Mouse (Mus musculus) embryonic facial prominence, embryonic 14.5 days (tissue): ENCODE results near the gene Ica1. TPM values are rescaled to one million over a fixed set of nuclear protein-coding genes. Genes with fewer than 3 reads are reported as not detected.

ENCODE experiments used
- ATAC-seq: fragments of 200-750 bp; cut with Nextera tagmentation; 2 replicates; pipeline ENCODE4 v1.8.0; 2017; ENCODE audit warnings: low read depth, moderate number of reproducible peaks, moderate TSS enrichment
- DNase-seq: peaks from one replicate; pipeline ENCODE4 v3.0.0-alpha.2; 2015; ENCODE audit warnings: low spot score
- H3K27ac ChIP-seq: fragments of 300-500 bp; sonication (generic); replicated peaks from 2 replicates; pipeline ENCODE4 v1.5.1; 2014; ENCODE audit warnings: low read depth, mild to moderate bottlenecking, low read length, moderate library complexity
- H3K27me3 ChIP-seq: fragments of 300-500 bp; sonication (generic); replicated peaks from 2 replicates; pipeline ENCODE4 v1.6.1; 2014; ENCODE audit warnings: low read length; ENCODE audit not compliant: control insufficient read depth, insufficient read depth
- H3K36me3 ChIP-seq: fragments of 300-500 bp; sonication (generic); 2 replicates; pipeline ENCODE4 v1.6.1; 2014; ENCODE audit warnings: low read length, mixed read lengths; ENCODE audit not compliant: control insufficient read depth, insufficient read depth
- H3K4me1 ChIP-seq: fragments of 300-500 bp; sonication (generic); 2 replicates; pipeline ENCODE4 v1.6.1; 2014; ENCODE audit warnings: antibody characterized with exemption, low read length; ENCODE audit not compliant: control insufficient read depth, insufficient read depth
- H3K4me2 ChIP-seq: fragments of 300-500 bp; sonication (generic); 2 replicates; pipeline ENCODE4 v1.6.1; 2014; ENCODE audit warnings: low read depth, mild to moderate bottlenecking, low read length, moderate library complexity, mixed read lengths
- H3K4me3 ChIP-seq: fragments of 300-500 bp; sonication (generic); 2 replicates; pipeline ENCODE4 v1.5.1; 2014; ENCODE audit warnings: low read depth, mild to moderate bottlenecking, low read length
- H3K9ac ChIP-seq: fragments of 300-500 bp; sonication (generic); 2 replicates; pipeline ENCODE4 v1.6.1; 2014; ENCODE audit warnings: low read depth, mild to moderate bottlenecking, low read length, moderate library complexity, mixed read lengths
- H3K9me3 ChIP-seq: fragments of 300-500 bp; sonication (generic); 2 replicates; pipeline ENCODE4 v1.6.1; 2016; ENCODE audit warnings: low read length; ENCODE audit not compliant: control insufficient read depth
- WGBS: fragments of 180-500 bp; shearing (Covaris S2); extraction: QIAGEN DNeasy Blood & Tissue Kit; methylation state at CpG from one replicate; pipeline ENCODE4 v1.1.7; 2014; 5-methylcytosine and 5-hydroxymethylcytosine counted together
- polyA plus RNA-seq: library from polyadenylated mRNA; unstranded; fragments of >200 nt; fragmentation: Nextera tagmentation; extraction: Ambion mirVana; gene quantifications from 2 replicates; pipeline ENCODE4 v1.2.1, GENCODE M21; 2014

The Ica1 gene
- polyA plus RNA-seq, 1 experiment from 2014 or later = 16.1 TPM

GRCm38 (mm10) chr6:8771539-8771938 is 6.7 kb downstream of the Ica1 start:
- H3K4me1 ChIP-seq = 0 out of 2 replicates have a peak, but pooled peaks cover 3% of the 10 kb centered on the region
- H3K4me2 ChIP-seq = no peak overlapping the region
- no peaks in the 10 kb centered on the region for H3K9me3 ChIP-seq
- H3K9ac ChIP-seq = no peak overlapping the region
- 69% methylated on average over 7 of the region's 7 CpGs for WGBS
- no peak for DNase-seq
- no peaks in the 10 kb centered on the region for H3K36me3 ChIP-seq
- no peaks in the 10 kb centered on the region for H3K27me3 ChIP-seq
- H3K4me3 ChIP-seq = no peak overlapping the region
- no peak overlapping the region for H3K27ac ChIP-seq
- no peak for ATAC-seq

- H3K36me3 ChIP-seq = no peaks in the 10 kb centered on the region
- no peaks in the 10 kb centered on the region for H3K27me3 ChIP-seq
- H3K4me3 ChIP-seq = no peak overlapping the region
- H3K9ac ChIP-seq = no peak overlapping the region
- WGBS = 52% methylated on average over 10 of the region's 10 CpGs
- no peak for DNase-seq
- H3K27ac ChIP-seq = no peak overlapping the region
- H3K4me2 ChIP-seq = no peak overlapping the region
- no peak for ATAC-seq
- H3K9me3 ChIP-seq = no peaks in the 10 kb centered on the region
- H3K4me1 ChIP-seq = 0 out of 2 replicates have a peak, but pooled peaks cover 3% of the 10 kb centered on the region
These were observed 7.9 kb downstream of the Ica1 start for GRCm38 (mm10) chr6:8770341-8770740.

- no peaks in the 10 kb centered on the region for H3K9me3 ChIP-seq
- H3K4me1 ChIP-seq = 0 out of 2 replicates have a peak, but pooled peaks cover 3% of the 10 kb centered on the region
- no peak overlapping the region for H3K4me2 ChIP-seq
- H3K9ac ChIP-seq = no peak overlapping the region
- DNase-seq (no peak), ATAC-seq (no peak)
- no peaks in the 10 kb centered on the region for H3K27me3 ChIP-seq
- H3K27ac ChIP-seq = no peak overlapping the region
- H3K4me3 ChIP-seq = no peak overlapping the region
- H3K36me3 ChIP-seq = no peaks in the 10 kb centered on the region
- WGBS = 36% methylated on average over 6 of the region's 6 CpGs
These were observed 8.5 kb downstream of the Ica1 start for GRCm38 (mm10) chr6:8769803-8770202.

- Histone ChIP-seq H3K36me3 (no peaks in the 10 kb centered on the region), H3K4me3 (no peak overlapping the region), H3K9ac (no peak overlapping the region), H3K4me1 (0 out of 2 replicates have a peak, but pooled peaks cover 3% of the 10 kb centered on the region), H3K27ac (no peak overlapping the region), H3K4me2 (no peak overlapping the region), H3K27me3 (no peaks in the 10 kb centered on the region), H3K9me3 (no peaks in the 10 kb centered on the region)
- no peak for ATAC-seq
- DNase-seq = no peak
- 90% methylated on average over 5 of the region's 5 CpGs for WGBS
These were observed 11.6 kb downstream of the Ica1 start for GRCm38 (mm10) chr6:8766652-8767051.

DNA sequence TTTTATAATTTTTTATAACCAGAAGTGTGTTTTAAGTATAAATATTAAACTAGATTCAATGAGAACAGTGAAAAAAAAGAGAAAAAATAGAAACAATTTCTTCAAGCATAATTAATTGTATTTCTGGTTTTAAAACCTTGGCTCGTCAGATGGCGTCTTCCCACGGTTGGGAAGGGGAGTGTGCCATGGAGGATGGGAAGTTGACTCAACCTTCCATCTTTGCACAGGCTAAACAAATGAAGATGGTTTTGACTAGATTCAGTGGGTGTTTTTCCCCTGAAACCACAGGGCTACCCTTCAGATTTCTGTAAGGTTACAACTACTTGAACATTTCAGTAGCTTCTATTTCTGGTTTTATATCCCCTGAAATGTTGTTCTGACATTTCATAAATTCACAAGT is 12.5 kb downstream of the Ica1 start:
- Histone ChIP-seq H3K9me3 (no peaks in the 10 kb centered on the region), H3K27ac (no peak overlapping the region), H3K4me1 (0 out of 2 replicates have a peak, but pooled peaks cover 2% of the 10 kb centered on the region), H3K9ac (no peak overlapping the region), H3K4me3 (no peak overlapping the region), H3K4me2 (no peak overlapping the region), H3K27me3 (no peaks in the 10 kb centered on the region), H3K36me3 (no peaks in the 10 kb centered on the region)
- ATAC-seq = no peak
- 88% methylated on average over 3 of the region's 3 CpGs for WGBS
- no peak for DNase-seq

- no peak overlapping the region for H3K9ac ChIP-seq
- 61% methylated on average over 1 of the region's 1 CpGs for WGBS
- no peak overlapping the region for H3K27ac ChIP-seq
- no peak overlapping the region for H3K4me3 ChIP-seq
- H3K4me1 ChIP-seq = no peaks in the 10 kb centered on the region
- H3K9me3 ChIP-seq = no peaks in the 10 kb centered on the region
- no peak for DNase-seq
- no peaks in the 10 kb centered on the region for H3K36me3 ChIP-seq
- no peak overlapping the region for H3K4me2 ChIP-seq
- ATAC-seq = no peak
- H3K27me3 ChIP-seq = no peaks in the 10 kb centered on the region
These were observed 13.2 kb downstream of the Ica1 start for GRCm38 (mm10) chr6:8765064-8765463.

GRCm38 (mm10) chr6:8760708-8761294 is 17.5 kb downstream of the Ica1 start:
- H3K9me3 ChIP-seq = no peaks in the 10 kb centered on the region
- no peaks in the 10 kb centered on the region for H3K4me1 ChIP-seq
- H3K9ac ChIP-seq = no peak overlapping the region
- no peak overlapping the region for H3K4me3 ChIP-seq
- WGBS = 76% methylated on average over 5 of the region's 5 CpGs
- no peak overlapping the region for H3K27ac ChIP-seq
- no peak for ATAC-seq
- no peak overlapping the region for H3K4me2 ChIP-seq
- no peak for DNase-seq
- H3K36me3 ChIP-seq = no peaks in the 10 kb centered on the region
- H3K27me3 ChIP-seq = no peaks in the 10 kb centered on the region

GRCm38 (mm10) chr6:8759901-8760300 is 18.4 kb downstream of the Ica1 start:
- ATAC-seq (no peak), DNase-seq (no peak)
- no peaks in the 10 kb centered on the region for H3K27me3 ChIP-seq
- H3K9me3 ChIP-seq = no peaks in the 10 kb centered on the region
- no peak overlapping the region for H3K4me2 ChIP-seq
- H3K9ac ChIP-seq = no peak overlapping the region
- H3K36me3 ChIP-seq = no peaks in the 10 kb centered on the region
- H3K4me3 ChIP-seq = no peak overlapping the region
- no peaks in the 10 kb centered on the region for H3K4me1 ChIP-seq
- 70% methylated on average over 1 of the region's 1 CpGs for whole genome bisulfite sequencing
- no peak overlapping the region for H3K27ac ChIP-seq

GRCm38 (mm10) chr6:8755760-8756276 is 22.5 kb downstream of the Ica1 start:
- no peak overlapping the region for H3K4me2 ChIP-seq
- no peak for ATAC-seq
- no peak overlapping the region for H3K4me3 ChIP-seq
- no peaks in the 10 kb centered on the region for H3K9me3 ChIP-seq
- 74% methylated on average over 8 of the region's 8 CpGs for WGBS
- H3K36me3 ChIP-seq = no peaks in the 10 kb centered on the region
- H3K27ac ChIP-seq = no peak overlapping the region
- H3K4me1 ChIP-seq = no peaks in the 10 kb centered on the region
- no peak for DNase-seq
- H3K27me3 ChIP-seq = no peaks in the 10 kb centered on the region
- H3K9ac ChIP-seq = no peak overlapping the region
